In the genomic region with DNA sequence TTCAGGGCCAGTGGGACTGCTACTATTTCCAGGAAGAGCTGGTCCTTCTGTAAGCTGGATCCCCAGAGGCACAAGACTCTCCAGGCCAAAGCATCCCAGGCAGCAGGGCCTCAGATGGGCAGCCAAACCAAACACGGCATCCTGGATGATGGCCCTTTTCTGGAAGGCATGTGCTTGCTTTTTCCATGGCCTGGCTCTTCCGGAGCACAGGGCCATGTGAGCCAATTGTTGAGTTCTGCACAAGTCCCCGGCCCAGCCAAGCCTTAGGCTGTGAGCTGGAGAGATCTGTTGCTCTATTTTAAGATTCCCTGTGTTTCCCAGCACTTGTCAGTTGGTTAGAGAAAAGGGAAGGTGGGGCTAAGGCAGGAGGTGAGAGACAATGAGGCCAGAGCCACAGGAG, we compare ENCODE assay signal across 10 mouse cellular contexts. TPM values are rescaled to one million over a fixed set of nuclear protein-coding genes. Genes with fewer than 3 reads are reported as not detected.
DNase-seq lines count a peak whose midpoint lies in the region; ATAC-seq lines count a peak whose summit lies in the region.
"Had no signal": no experiment of that assay in that cellular context is flagged by ENCODE, and none has a peak within 500 bp of the region (broad histone marks: within the 10 kb centered on the region; RNA-seq: fewer than 3 reads in every experiment).

No protein-coding gene starts in this region.

- H3K27ac ChIP-seq in heart, embryonic 14.5 days (replicated peaks in 1 of 2; ENCODE audit: control insufficient read depth in 1 of 2, insufficient read depth in 1 of 2, low read depth in 2 of 2, low read length in 2 of 2) = peak overlapping the region; percentile 50 to 67

- H3K4me1 ChIP-seq in heart, embryonic 14.5 days (ENCODE audit: control insufficient read depth in 2 of 2, insufficient read depth in 2 of 2, low read length in 2 of 2) = peaks cover 16 to 19% of the 10 kb centered on the region in 2 experiments

- WGBS in heart, embryonic 14.5 days = 7% methylated on average over 3 of the region's 3 CpGs

- no peaks in the 10 kb centered on the region for H3K9me3 ChIP-seq in heart, embryonic 14.5 days (ENCODE audit: control insufficient read depth, low read length)

- no peak overlapping the region for H3K9ac ChIP-seq in heart, embryonic 14.5 days (ENCODE audit: low read length)

- peak; percentile 45 for DNase-seq in adrenal gland, postnatal 10 days
- DNase-seq in adrenal gland, postnatal 25 days = no peak
- DNase-seq in lung, postnatal 10 days = peak; percentile 74
- DNase-seq in lung, postnatal 14 days = no peak
- DNase-seq in kidney, postnatal 25 days = peak; percentile 52 to 74
- no peak for DNase-seq in thymus, postnatal 25 days
- DNase-seq: cerebellum, adult 9-11 months; right cerebral cortex, postnatal 25 days had no signal

- no peak overlapping the region for H3K4me2 ChIP-seq in heart, embryonic 14.5 days (ENCODE audit: low read length)

- ATAC-seq in heart, embryonic 14.5 days (ENCODE audit: insufficient number of reproducible peaks, insufficient read depth, low FRiP score, low read depth) = peak; percentile 86
- no peak for ATAC-seq in megakaryocyte progenitor cell, adult 5-6 weeks (replicated peaks; ENCODE audit: poor library complexity)

- H3K27me3 ChIP-seq in heart, embryonic 14.5 days (ENCODE audit: control insufficient read depth, insufficient read depth, low read length) = 0 out of 2 replicates have a peak, but pooled peaks cover 11% of the 10 kb centered on the region

- H3K36me3 ChIP-seq in heart, embryonic 14.5 days (ENCODE audit: control insufficient read depth, insufficient read depth, low read length) = no peaks in the 10 kb centered on the region

- no peak overlapping the region for H3K4me3 ChIP-seq in heart, embryonic 14.5 days (ENCODE audit: control insufficient read depth in 1 of 2, insufficient read depth in 1 of 2, low read depth in 1 of 2, low read length in 2 of 2)

RNA-seq across cellular contexts. Expression of a gene that starts 9.5 kb away (rescaled TPM):
- 10 to 100 TPM; 10.3 to 48.8 TPM for total RNA-seq in adrenal gland, postnatal 10 days (2021)
- total RNA-seq in adrenal gland, postnatal 25 days (2021) = 5.5 and 6.4 TPM in 2 replicates
- 1.8 and 2.2 TPM in 2 replicates for polyA plus RNA-seq in heart, embryonic 14.5 days (2014; fragmentation: Nextera tagmentation; extraction: Ambion mirVana)
- not detected in 2 replicates for total RNA-seq in megakaryocyte progenitor cell, adult 5-6 weeks (2015)
- 0.44 TPM in 1 of 2 replicates, not detected in the other for total RNA-seq in megakaryocyte progenitor cell, adult 5-6 weeks (2017)

RNA-seq across cellular contexts. Expression of a gene that starts 18.6 kb away (rescaled TPM):
- total RNA-seq in adrenal gland, postnatal 10 days (2021) = 10 to 100 TPM; 12.1 to 15.5 TPM
- total RNA-seq in adrenal gland, postnatal 25 days (2021) = 13.9 and 17.6 TPM in 2 replicates
- 24.3 and 26.7 TPM in 2 replicates for polyA plus RNA-seq in heart, embryonic 14.5 days (2014; fragmentation: Nextera tagmentation; extraction: Ambion mirVana)
- total RNA-seq in megakaryocyte progenitor cell, adult 5-6 weeks (2015) = 41.4 and 52.2 TPM in 2 replicates
- 46.4 and 58.3 TPM in 2 replicates for total RNA-seq in megakaryocyte progenitor cell, adult 5-6 weeks (2017)

Comparison
In these comparisons a context has a peak if more than half of its experiments do, and no peak if none do; other contexts are left out.
1. DNase-seq: peak in adrenal gland, postnatal 10 days (single experiment), lung, postnatal 10 days (single experiment) and kidney, postnatal 25 days (2 of 2); none in adrenal gland, postnatal 25 days (single experiment), lung, postnatal 14 days (single experiment) and thymus, postnatal 25 days (single experiment).